Mouse (Mus musculus) MEL-GATA-1-ER (cell line): ENCODE results near the gene Sesn3.
"Not testable (repeated sequence)": the region's sequence is repeated elsewhere in the genome, so short reads cannot be mapped to it uniquely, and the experiment has no call there.

ENCODE experiments used
- DNase-seq: peaks from one replicate; pipeline ENCODE4 v3.0.0-alpha.2; 2012; ENCODE audit warnings: low read depth; ENCODE audit errors: extremely low read depth

Gene Sesn3

DNA sequence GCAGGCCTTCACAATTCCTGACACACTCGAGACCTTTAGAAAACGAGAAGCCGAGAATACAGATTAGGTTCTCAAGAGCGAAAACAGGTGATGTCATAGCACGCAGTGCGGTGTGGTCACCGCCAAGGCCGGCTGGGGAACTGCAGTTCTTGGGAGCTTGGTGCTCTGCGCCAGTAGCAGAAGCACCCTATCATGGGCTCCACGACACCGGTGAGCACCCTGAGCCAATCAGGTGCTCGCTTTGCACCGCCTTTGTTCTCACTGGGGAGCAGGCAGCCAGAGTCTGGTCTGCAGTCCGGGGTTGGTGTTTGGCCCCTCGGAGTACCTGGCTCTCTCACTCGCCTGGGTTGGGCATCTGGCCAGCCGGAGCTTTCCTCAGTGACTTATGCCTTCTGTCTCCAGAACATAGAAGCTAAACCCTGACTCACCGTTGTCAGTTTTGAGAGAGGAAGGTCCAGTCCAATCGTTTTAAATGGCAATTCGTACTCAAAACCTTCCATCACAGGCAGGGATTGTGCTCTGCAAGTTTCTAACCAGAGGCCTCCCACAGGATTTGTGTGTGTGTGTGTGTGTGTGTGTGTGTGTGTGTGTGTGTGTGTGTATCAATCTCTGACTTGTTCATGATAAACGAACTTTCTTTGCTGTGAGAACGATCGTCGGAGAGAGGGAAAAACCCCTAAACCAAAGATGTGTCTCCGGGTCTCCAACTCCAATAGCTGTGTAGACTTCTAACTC is at the start of gene Sesn3:
Gene Sesn3, plus strand, starts transcription at position 82 of the 735 bp plus-strand sequence.
- DNase-seq, result peak; percentile 89

DNA sequence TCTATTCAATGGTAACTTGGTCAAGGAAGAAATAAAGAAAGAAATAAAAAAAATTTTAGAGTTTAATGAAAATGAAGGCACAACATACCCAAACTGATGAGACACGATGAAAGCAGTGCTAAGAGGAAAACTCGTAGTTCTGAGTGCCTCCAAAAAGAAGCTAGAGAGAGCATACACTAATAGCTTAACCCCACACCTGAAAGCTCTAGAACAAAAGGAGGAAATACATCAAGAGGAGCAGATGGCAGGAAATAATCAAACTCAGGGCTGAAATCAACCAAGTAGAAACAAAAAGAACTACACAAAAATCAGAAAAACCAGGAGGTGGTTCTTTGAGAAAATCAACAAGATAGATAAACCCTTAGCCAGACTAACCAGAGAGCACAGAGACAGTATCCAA is 47.8 kb upstream of the Sesn3 start:
- not testable (repeated sequence) for DNase-seq

DNA sequence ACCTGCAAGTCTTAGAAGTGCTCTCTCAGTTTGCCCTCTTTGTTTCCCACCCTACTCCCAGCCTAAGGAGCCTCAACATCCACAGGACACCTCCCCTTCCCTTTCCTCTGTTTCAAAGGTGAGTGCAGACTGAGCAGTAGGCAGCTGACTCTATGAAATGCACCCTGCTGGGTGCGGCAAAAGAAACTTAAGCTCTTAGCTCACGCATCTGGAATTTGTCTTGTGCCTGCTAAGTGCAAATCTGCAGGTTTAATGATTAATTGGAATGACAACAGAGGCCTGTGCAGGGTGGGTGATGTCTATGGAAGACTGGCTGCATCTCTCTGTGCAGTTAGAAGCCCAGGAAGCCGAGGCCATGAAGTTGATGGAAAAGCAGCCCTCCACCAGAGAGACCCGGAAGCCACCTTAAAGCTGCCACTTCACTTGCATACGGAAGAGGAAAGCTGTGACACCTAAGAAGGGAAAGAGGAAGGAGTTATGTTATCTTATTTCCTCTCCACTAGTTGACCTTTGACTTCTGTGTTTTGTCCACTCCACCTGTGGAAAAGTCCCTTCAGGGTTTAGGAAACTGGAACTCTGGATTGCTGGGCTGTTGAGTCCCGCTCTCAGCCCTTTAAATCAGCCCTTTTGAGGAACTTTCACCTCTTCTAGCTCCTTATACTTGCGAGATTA is 41.0 kb upstream of the Sesn3 start:
- DNase-seq, result no peak

- DNase-seq, result no peak
Observed at GRCm38 (mm10) chr9:14235286-14235685, 39.6 kb upstream of the Sesn3 start.

DNA sequence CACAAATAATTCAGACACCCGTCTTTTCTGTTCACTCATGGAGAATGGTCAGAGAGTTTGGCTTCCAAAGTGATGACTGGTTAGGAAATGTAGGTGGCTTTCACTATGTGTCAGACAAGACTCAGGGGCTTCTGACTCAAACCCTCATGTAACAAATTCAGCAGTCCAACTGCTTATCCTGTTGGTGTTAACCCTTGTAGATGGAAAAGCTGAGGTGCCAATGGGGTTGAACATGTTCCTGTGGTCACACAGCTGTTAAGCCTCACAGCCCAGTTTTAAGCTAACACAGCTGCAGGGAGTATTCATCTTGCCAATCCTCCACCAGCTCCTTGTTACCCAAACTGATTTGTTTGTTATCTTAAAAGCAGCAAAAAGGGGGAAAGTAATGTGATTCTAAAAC is 33.9 kb upstream of the Sesn3 start:
- not testable (repeated sequence) for DNase-seq

GRCm38 (mm10) chr9:14242308-14242707 is 32.6 kb upstream of the Sesn3 start:
- no peak for DNase-seq

GRCm38 (mm10) chr9:14244528-14244927 is 30.3 kb upstream of the Sesn3 start:
- no peak for DNase-seq

DNA sequence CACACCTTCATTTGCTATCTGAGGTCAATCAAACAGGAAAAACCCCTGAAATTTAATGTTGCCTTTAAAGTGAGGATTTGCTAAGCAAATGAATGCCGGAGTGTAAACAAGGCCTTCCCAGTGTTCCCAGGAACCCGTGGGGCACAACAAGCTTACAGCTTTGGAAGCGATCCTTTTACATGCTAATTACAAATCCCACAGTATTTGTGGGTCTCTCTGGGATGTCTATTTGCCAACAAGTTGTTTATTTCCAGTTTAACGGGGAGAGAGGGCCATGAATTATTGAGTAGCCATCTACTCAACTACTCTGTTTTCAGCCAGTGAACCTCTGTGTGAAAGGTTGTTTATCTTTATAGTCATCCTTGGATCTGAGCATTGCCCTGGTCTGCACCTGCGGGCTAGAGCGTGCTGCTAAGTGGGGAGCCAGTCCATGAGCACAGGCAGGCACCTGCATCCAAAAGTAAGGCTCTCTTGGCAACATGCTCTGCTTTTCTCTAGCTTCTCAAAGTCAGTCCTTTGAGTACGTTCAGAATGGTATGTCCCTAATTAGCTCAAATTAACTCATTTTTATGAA is 29.8 kb upstream of the Sesn3 start:
- DNase-seq, result no peak

DNA sequence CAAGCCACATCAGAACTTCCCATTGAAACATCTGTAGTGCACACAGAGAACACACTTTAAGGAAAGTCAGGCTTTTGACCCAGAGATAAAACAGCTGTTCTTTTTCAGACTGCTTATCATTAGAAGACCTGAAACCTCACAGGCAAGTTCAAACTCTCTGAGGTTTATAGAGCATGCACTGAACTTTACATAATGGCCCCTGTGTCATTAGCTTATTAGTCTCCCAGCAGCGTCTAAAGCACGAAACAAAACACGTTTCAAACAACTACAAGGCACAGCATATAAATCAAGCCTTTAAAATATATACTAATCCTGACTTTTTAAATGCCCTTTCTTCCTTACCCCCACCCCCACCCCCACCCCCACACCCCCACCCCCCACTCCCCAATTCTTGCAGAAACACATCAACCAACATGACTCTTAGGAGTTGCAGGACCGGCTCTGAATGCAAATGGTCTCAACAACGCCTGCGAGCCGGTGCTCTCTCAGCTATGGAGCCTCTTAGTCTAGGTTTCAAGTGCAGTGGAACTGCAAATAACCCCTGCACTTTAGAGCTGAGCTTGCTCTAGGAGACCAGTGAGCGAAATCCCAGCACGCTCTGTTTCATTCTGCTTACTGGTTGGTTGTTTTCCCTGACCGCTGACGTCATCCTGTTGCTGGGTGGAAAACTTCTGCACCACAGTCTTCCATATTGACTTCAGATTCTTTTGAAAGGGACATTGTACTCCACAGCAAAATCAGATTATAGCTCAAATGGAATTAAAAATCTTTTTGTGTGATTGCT is 28.7 kb upstream of the Sesn3 start:
- no peak for DNase-seq

- no peak for DNase-seq
Observed at GRCm38 (mm10) chr9:14247480-14248208, 27.2 kb upstream of the Sesn3 start.

DNA sequence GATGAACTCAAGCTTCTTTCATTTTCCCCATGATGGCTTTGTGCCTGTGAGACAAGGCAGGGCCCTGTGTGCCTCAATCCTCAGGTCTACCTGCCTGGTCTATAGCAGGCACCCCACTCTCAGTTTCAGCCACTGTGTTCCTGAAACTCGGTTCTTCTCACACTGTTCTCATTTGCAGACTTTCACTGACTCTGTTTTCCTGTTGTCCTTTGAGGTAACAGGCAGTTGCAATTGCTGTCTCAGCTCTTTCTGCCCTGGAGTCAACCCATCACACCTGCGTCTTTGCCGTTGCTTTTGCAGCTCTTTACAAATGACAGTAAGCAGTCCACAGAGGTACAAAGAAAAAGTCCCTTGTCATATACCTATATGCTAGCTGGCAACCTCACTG is 26.7 kb upstream of the Sesn3 start:
- DNase-seq, result no peak

DNA sequence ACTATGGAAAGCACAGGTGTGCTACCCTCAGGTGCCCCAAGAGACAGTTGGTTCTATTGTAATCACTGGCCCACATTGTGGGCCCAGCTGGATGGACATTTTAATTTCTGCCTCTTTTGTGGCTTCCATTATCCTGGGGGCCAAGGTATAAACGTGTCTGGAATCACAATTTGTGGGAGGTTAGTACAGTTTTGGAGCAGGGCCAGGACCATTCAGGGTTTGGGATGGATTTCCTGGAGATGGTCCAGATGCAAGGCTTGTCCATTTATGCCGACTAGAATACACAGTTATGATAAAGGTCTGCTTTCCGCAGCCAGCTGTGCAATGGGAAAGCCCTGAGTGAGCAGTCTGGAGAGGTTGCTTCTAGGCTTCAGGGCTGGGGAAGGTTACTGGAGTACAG is 13.7 kb upstream of the Sesn3 start:
- no peak for DNase-seq

DNA sequence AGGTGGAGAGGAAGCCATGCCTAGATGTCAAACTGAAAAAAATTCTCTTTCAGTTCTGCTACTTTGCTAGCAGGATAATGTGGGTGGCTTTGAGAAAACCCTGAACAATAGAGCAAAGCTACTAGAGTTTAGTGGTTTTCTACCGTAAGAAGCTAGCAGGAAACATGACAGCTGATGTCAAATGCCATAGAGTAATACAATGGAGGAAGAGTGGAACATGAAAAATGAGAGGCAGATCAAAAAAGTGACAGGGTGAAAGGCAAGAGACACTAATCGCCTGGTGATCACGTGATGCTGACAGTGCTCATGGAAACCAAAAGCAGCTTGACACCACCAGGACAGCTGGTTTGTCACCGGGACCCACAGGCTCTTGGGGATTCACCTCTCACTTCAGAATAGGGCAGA is 12.3 kb upstream of the Sesn3 start:
- no peak for DNase-seq

DNA sequence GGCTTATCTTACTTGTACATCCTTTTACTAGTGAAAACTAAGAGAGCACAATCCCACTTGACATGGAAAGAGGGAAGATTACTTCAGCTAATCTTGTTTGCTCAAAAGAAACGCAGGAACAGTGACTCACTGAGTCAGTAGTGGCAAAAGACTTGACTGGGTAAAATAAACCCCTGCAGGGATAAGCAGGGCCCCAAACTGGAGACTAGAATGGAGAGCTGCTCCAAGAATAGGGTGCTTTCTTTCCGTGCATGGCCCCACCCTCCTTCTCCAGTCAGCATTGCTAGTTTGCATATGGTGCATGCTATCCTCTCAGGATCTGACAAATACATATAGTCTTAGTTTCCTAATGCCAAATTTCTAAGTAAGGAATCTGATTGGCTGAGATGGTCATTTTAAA is 8.4 kb upstream of the Sesn3 start:
- no peak for DNase-seq

DNA sequence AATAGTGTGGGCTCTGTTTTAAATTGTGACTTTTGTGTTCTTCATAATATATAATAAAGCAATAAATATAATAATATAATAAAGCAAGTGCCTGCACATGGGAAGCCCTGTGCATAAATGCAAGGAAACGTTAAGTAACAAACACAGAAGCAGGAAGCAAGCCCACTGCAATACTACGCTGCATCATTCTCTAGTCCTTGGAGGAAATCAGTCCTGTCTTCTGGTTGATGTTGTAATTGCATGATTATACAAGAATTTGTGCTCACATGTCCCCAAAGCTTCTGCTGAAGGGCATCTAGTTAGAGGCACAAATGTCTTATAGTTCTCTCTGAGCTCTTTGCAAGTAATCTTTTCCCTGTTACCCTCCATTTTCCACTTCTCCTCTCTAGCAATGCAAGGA is 6.3 kb upstream of the Sesn3 start:
- DNase-seq, result no peak

- no peak for DNase-seq
Observed at GRCm38 (mm10) chr9:14272921-14273320, 1.9 kb upstream of the Sesn3 start.

DNA sequence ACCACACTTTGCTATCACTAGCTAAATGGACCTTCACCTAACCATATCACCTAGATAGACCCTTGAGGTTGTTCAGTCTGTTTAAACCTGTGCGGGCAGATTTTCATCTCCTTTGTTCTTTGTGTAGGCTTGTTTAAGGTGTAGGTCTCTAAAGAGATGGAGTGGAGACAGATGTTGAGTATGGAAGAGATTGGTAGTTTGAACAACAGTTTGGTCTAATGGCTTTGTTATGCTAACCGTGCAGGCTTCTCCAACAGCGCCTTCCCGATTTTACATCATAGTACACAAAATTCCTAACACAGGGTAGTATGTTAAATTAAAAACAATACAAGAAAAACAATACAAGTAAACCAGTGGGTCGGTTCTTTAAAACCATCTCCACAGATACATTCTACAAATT is 281 bp upstream of the Sesn3 start:
- no peak for DNase-seq

GRCm38 (mm10) chr9:14275792-14276480 is 1.1 kb downstream of the Sesn3 start:
- peak; percentile 99 for DNase-seq

GRCm38 (mm10) chr9:14276481-14277287 is 1.8 kb downstream of the Sesn3 start:
- DNase-seq, result peak; percentile 7
